Mouse (Mus musculus) layer of hippocampus, adult 6 months (tissue): Measurements from ENCODE around the gene Pik3cg. TPM values are rescaled to one million over a fixed set of nuclear protein-coding genes. Genes with fewer than 3 reads are reported as not detected.

Source experiments
- long read RNA-seq, 2 experiments: library from polyadenylated mRNA; unstranded; transcript quantifications; one replicate each; pipeline ENCODE4 v2.0.0; 2019 to 2020
- polyA plus RNA-seq: library from polyadenylated mRNA; unstranded; fragments of <200 nt; fragmentation: Nextera tagmentation; gene quantifications from 2 replicates; pipeline ENCODE4 v1.2.3, GENCODE M21; 2021

Pik3cg gene
- polyA plus RNA-seq, result 1.5 and 1.6 TPM in 2 replicates
- long read RNA-seq, experiment 1, result 0 reads
- long read RNA-seq, experiment 2, full-length matches to known transcripts, result 1 of 1 reads
- long read RNA-seq, experiment 2, partial matches to known transcripts, result 0 of 1 reads
- long read RNA-seq, experiment 2, other reads (novel, unspliced or antisense), result 0 of 1 reads

GRCm38 (mm10) chr12:32207948-32208891, at the start of gene Pik3cg:
Pik3cg (minus strand) TSS chr12:32208659.

Other genes with a start within 250 kb of the Pik3cg start
- 9.8 and 11.6 TPM in 2 replicates for gene Prkar2b, start 147.4 kb downstream of the Pik3cg start, polyA plus RNA-seq
- 2.2 and 2.3 TPM in 2 replicates for gene Ccdc71l, start 170.0 kb upstream of the Pik3cg start, polyA plus RNA-seq